Mouse (Mus musculus): Measurements from ENCODE around the gene Csgalnact2. TPM values are rescaled to one million over a fixed set of nuclear protein-coding genes. Genes with fewer than 3 reads are reported as not detected.
A peak's percentile ranks its signal among the peaks of the same experiment; 100 is the strongest.

The Csgalnact2 gene
- polyA plus RNA-seq, 1 experiment from 2014 or later: 9.3 TPM

GRCm38 (mm10) chr6:118173251-118173974 is 34.5 kb upstream of the Csgalnact2 start:
- Histone ChIP-seq H3K4me3 (ENCODE audit: low read depth, low read length) (no peak overlapping the region), H3K9ac (ENCODE audit: low read length) (no peak overlapping the region), H3K4me1 (replicated peaks; ENCODE audit: control insufficient read depth, insufficient read depth, low read length) (no peaks in the 10 kb centered on the region), H3K27ac (ENCODE audit: low read depth, low read length) (no peak overlapping the region), H3K9me3 (ENCODE audit: control insufficient read depth, low read length) (no peaks in the 10 kb centered on the region), H3K36me3 (ENCODE audit: control insufficient read depth, insufficient read depth, low read length) (no peaks in the 10 kb centered on the region), H3K4me2 (ENCODE audit: low read depth, low read length, severe bottlenecking) (no peak overlapping the region), H3K27me3 (ENCODE audit: control insufficient read depth, insufficient read depth, low read length) (no peaks in the 10 kb centered on the region)
- 93% methylated on average over 18 of the region's 18 CpGs for WGBS
- ATAC-seq (replicated peaks; ENCODE audit: low FRiP score): no peak
- DNase-seq (ENCODE audit: low spot score): peak; percentile 39

GRCm38 (mm10) chr6:118171386-118171785 is 32.4 kb upstream of the Csgalnact2 start:
- ATAC-seq (replicated peaks; ENCODE audit: low FRiP score): no peak
- H3K4me3 ChIP-seq (ENCODE audit: low read depth, low read length): no peak overlapping the region

DNA sequence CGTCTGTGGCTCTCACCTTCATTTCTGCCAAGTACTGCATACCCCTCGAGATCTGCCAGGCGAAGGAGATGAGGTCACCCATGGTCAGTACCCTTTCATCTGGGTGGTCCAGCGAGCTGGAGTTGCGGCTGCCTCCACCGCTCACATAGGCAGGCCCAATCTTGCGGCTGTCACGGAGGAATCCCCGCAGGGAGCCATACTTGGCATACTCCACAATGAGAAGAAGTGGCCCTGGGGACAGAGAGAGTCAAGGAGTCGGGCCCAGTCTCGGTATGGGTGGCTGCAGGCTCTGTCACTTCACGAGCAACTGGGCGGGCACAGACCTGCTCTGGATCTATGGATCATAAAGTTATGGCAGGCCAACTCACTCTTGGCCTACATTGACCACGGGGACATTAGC is 29.2 kb upstream of the Csgalnact2 start:
- no peak for DNase-seq (ENCODE audit: low spot score)
- Histone ChIP-seq H3K4me2 (ENCODE audit: low read depth, low read length, severe bottlenecking) (no peak overlapping the region), H3K27ac (ENCODE audit: low read depth, low read length) (no peak overlapping the region), H3K4me1 (replicated peaks; ENCODE audit: control insufficient read depth, insufficient read depth, low read length) (no peaks in the 10 kb centered on the region), H3K36me3 (ENCODE audit: control insufficient read depth, insufficient read depth, low read length) (no peaks in the 10 kb centered on the region), H3K27me3 (ENCODE audit: control insufficient read depth, insufficient read depth, low read length) (no peaks in the 10 kb centered on the region), H3K4me3 (ENCODE audit: low read depth, low read length) (no peak overlapping the region), H3K9ac (ENCODE audit: low read length) (no peak overlapping the region), H3K9me3 (ENCODE audit: control insufficient read depth, low read length) (no peaks in the 10 kb centered on the region)
- ATAC-seq (replicated peaks; ENCODE audit: low FRiP score): no peak
- WGBS: 87% methylated on average over 14 of the region's 14 CpGs

More at GRCm38 (mm10) chr6:118171386-118171785, 32.4 kb upstream of the Csgalnact2 start:
- Histone ChIP-seq H3K4me1 (replicated peaks; ENCODE audit: control insufficient read depth, insufficient read depth, low read length) (no peaks in the 10 kb centered on the region), H3K9ac (ENCODE audit: low read length) (no peak overlapping the region), H3K27ac (ENCODE audit: low read depth, low read length) (no peak overlapping the region), H3K9me3 (ENCODE audit: control insufficient read depth, low read length) (no peaks in the 10 kb centered on the region), H3K36me3 (ENCODE audit: control insufficient read depth, insufficient read depth, low read length) (no peaks in the 10 kb centered on the region), H3K27me3 (ENCODE audit: control insufficient read depth, insufficient read depth, low read length) (no peaks in the 10 kb centered on the region), H3K4me2 (ENCODE audit: low read depth, low read length, severe bottlenecking) (no peak overlapping the region)
- DNase-seq (ENCODE audit: low spot score): peak; percentile 28
- 87% methylated on average over 7 of the region's 7 CpGs for WGBS

DNA sequence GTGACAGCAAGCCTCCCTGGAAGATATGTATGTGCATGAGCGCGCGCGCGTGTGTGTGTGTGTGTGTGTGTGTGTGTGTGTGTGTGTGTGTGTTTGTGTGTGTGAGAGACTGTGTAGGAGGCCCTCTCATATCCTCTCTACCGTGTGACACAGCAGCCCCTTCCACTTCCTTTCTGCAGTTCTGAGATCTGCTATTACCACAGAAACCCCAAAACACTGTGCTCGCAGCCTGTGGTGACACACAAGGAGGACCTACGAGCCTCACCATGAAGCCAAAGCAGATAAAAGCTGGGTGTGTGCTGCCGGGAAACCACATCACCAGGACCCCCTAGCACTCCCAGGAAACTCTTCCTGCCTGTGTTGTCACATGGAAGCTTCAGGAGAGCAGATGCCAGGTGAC is 28.1 kb upstream of the Csgalnact2 start:
- H3K4me2 ChIP-seq (ENCODE audit: low read depth, low read length, severe bottlenecking): no peak overlapping the region
- ATAC-seq (replicated peaks; ENCODE audit: low FRiP score): no peak
- H3K4me1 ChIP-seq (replicated peaks; ENCODE audit: control insufficient read depth, insufficient read depth, low read length): no peaks in the 10 kb centered on the region
- no peaks in the 10 kb centered on the region for H3K27me3 ChIP-seq (ENCODE audit: control insufficient read depth, insufficient read depth, low read length)
- no peaks in the 10 kb centered on the region for H3K9me3 ChIP-seq (ENCODE audit: control insufficient read depth, low read length)
- DNase-seq (ENCODE audit: low spot score): peak; percentile 39
- WGBS: 92% methylated on average over 9 of the region's 9 CpGs
- no peak overlapping the region for H3K9ac ChIP-seq (ENCODE audit: low read length)
- no peak overlapping the region for H3K27ac ChIP-seq (ENCODE audit: low read depth, low read length)
- H3K4me3 ChIP-seq (ENCODE audit: low read depth, low read length): no peak overlapping the region
- no peaks in the 10 kb centered on the region for H3K36me3 ChIP-seq (ENCODE audit: control insufficient read depth, insufficient read depth, low read length)

GRCm38 (mm10) chr6:118165516-118165915 is 26.6 kb upstream of the Csgalnact2 start:
- Histone ChIP-seq H3K9me3 (ENCODE audit: control insufficient read depth, low read length) (no peaks in the 10 kb centered on the region), H3K9ac (ENCODE audit: low read length) (no peak overlapping the region), H3K4me1 (replicated peaks; ENCODE audit: control insufficient read depth, insufficient read depth, low read length) (no peaks in the 10 kb centered on the region), H3K27ac (ENCODE audit: low read depth, low read length) (no peak overlapping the region), H3K27me3 (ENCODE audit: control insufficient read depth, insufficient read depth, low read length) (no peaks in the 10 kb centered on the region), H3K4me3 (ENCODE audit: low read depth, low read length) (no peak overlapping the region), H3K4me2 (ENCODE audit: low read depth, low read length, severe bottlenecking) (no peak overlapping the region), H3K36me3 (ENCODE audit: control insufficient read depth, insufficient read depth, low read length) (no peaks in the 10 kb centered on the region)
- ATAC-seq (replicated peaks; ENCODE audit: low FRiP score) (no peak), DNase-seq (ENCODE audit: low spot score) (peak; percentile 28)
- 89% methylated on average over 1 of the region's 1 CpGs for WGBS

DNA sequence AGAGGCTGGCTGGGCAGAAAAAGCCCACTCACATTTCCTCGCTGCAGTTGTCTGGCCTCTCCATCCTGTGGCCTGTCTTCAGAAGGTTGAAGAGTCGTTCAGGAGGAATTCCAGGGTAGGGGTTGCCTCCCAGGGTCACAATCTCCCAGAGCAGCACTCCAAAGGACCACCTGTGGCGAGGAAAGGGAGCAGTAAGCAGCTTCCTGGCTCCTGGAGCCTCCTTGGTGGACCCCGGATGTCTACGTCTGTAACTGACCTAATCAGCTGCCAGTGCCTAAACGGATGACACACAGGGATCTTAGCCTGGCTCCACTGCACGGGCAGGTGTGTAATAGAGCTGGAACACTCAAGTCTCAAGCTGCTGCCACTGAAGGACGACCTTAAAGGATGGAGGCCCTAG is 25.8 kb upstream of the Csgalnact2 start:
- Histone ChIP-seq H3K4me1 (replicated peaks; ENCODE audit: control insufficient read depth, insufficient read depth, low read length) (no peaks in the 10 kb centered on the region), H3K27me3 (ENCODE audit: control insufficient read depth, insufficient read depth, low read length) (no peaks in the 10 kb centered on the region), H3K27ac (ENCODE audit: low read depth, low read length) (no peak overlapping the region), H3K36me3 (ENCODE audit: control insufficient read depth, insufficient read depth, low read length) (no peaks in the 10 kb centered on the region), H3K9me3 (ENCODE audit: control insufficient read depth, low read length) (no peaks in the 10 kb centered on the region), H3K9ac (ENCODE audit: low read length) (no peak overlapping the region), H3K4me2 (ENCODE audit: low read depth, low read length, severe bottlenecking) (no peak overlapping the region), H3K4me3 (ENCODE audit: low read depth, low read length) (no peak overlapping the region)
- ATAC-seq (replicated peaks; ENCODE audit: low FRiP score) (no peak), DNase-seq (ENCODE audit: low spot score) (peak; percentile 10)
- 76% methylated on average over 8 of the region's 8 CpGs for WGBS

DNA sequence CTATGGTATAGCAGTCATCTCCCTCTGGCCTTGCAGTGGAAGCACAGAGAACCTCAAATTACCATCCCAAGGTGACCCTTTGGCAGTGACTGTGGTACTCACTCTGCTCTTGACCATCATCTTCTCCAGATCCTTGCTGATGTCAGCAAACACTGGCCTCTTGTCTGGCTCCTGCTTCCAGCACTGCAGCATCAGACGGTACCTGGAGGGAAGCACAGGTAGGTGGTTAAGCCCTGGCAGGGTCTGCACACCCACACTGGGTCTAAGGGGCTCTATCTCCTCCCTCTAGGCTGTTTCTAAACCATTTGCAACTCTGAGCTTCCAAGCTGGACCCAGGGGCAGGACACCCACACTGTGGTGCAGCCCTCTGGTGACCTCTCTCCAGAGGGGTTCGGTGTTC is 24.1 kb upstream of the Csgalnact2 start:
- Histone ChIP-seq H3K27ac (ENCODE audit: low read depth, low read length) (no peak overlapping the region), H3K4me2 (ENCODE audit: low read depth, low read length, severe bottlenecking) (no peak overlapping the region), H3K4me1 (replicated peaks; ENCODE audit: control insufficient read depth, insufficient read depth, low read length) (no peaks in the 10 kb centered on the region), H3K9me3 (ENCODE audit: control insufficient read depth, low read length) (no peaks in the 10 kb centered on the region), H3K27me3 (ENCODE audit: control insufficient read depth, insufficient read depth, low read length) (no peaks in the 10 kb centered on the region), H3K36me3 (ENCODE audit: control insufficient read depth, insufficient read depth, low read length) (no peaks in the 10 kb centered on the region), H3K9ac (ENCODE audit: low read length) (no peak overlapping the region), H3K4me3 (ENCODE audit: low read depth, low read length) (no peak overlapping the region)
- ATAC-seq (replicated peaks; ENCODE audit: low FRiP score): no peak
- WGBS: 88% methylated on average over 2 of the region's 2 CpGs
- peak; percentile 27 for DNase-seq (ENCODE audit: low spot score)

GRCm38 (mm10) chr6:118162457-118163082 is 23.6 kb upstream of the Csgalnact2 start:
- DNase-seq (ENCODE audit: low spot score): peak; percentile 16
- no peak overlapping the region for H3K4me2 ChIP-seq (ENCODE audit: low read depth, low read length, severe bottlenecking)
- no peak for ATAC-seq (replicated peaks; ENCODE audit: low FRiP score)

GRCm38 (mm10) chr6:118153091-118153490 is 14.2 kb upstream of the Csgalnact2 start:
- 78% methylated on average over 5 of the region's 5 CpGs for WGBS
- Histone ChIP-seq H3K9ac (ENCODE audit: low read length) (no peak overlapping the region), H3K27ac (ENCODE audit: low read depth, low read length) (no peak overlapping the region), H3K4me1 (replicated peaks; ENCODE audit: control insufficient read depth, insufficient read depth, low read length) (no peaks in the 10 kb centered on the region), H3K4me3 (ENCODE audit: low read depth, low read length) (no peak overlapping the region), H3K27me3 (ENCODE audit: control insufficient read depth, insufficient read depth, low read length) (no peaks in the 10 kb centered on the region), H3K9me3 (ENCODE audit: control insufficient read depth, low read length) (no peaks in the 10 kb centered on the region), H3K4me2 (ENCODE audit: low read depth, low read length, severe bottlenecking) (no peak overlapping the region), H3K36me3 (ENCODE audit: control insufficient read depth, insufficient read depth, low read length) (no peaks in the 10 kb centered on the region)
- DNase-seq (ENCODE audit: low spot score): no peak
- no peak for ATAC-seq (replicated peaks; ENCODE audit: low FRiP score)

More at GRCm38 (mm10) chr6:118162457-118163082, 23.6 kb upstream of the Csgalnact2 start:
- no peak overlapping the region for H3K27ac ChIP-seq (ENCODE audit: low read depth, low read length)
- H3K36me3 ChIP-seq (ENCODE audit: control insufficient read depth, insufficient read depth, low read length): no peaks in the 10 kb centered on the region
- H3K9me3 ChIP-seq (ENCODE audit: control insufficient read depth, low read length): no peaks in the 10 kb centered on the region
- no peaks in the 10 kb centered on the region for H3K4me1 ChIP-seq (replicated peaks; ENCODE audit: control insufficient read depth, insufficient read depth, low read length)
- no peak overlapping the region for H3K9ac ChIP-seq (ENCODE audit: low read length)
- H3K4me3 ChIP-seq (ENCODE audit: low read depth, low read length): no peak overlapping the region
- 87% methylated on average over 12 of the region's 12 CpGs for WGBS
- H3K27me3 ChIP-seq (ENCODE audit: control insufficient read depth, insufficient read depth, low read length): no peaks in the 10 kb centered on the region

All from forebrain, embryonic 11.5 days (tissue).